Mouse (Mus musculus) midbrain, embryonic 11.5 days (tissue): ENCODE results near the gene Dmrta2. TPM values are rescaled to one million over a fixed set of nuclear protein-coding genes. Genes with fewer than 3 reads are reported as not detected.

Source experiments
- ATAC-seq: fragments of 200-750 bp; cut with Nextera tagmentation; 2 replicates; pipeline ENCODE4 v1.8.0; 2017; ENCODE audit warnings: moderate TSS enrichment, moderate library complexity; ENCODE audit not compliant: low FRiP score
- DNase-seq: peaks from one replicate; pipeline ENCODE4 v3.0.0; 2015; ENCODE audit warnings: low spot score; ENCODE audit errors: missing footprints
- H3K27ac ChIP-seq: fragments of 300-500 bp; sonication (generic); 2 replicates; pipeline ENCODE4 v1.5.1; 2014; ENCODE audit warnings: low read depth, low read length
- H3K27me3 ChIP-seq: fragments of 300-500 bp; sonication (generic); 2 replicates; pipeline ENCODE4 v1.6.1; 2014; ENCODE audit warnings: mild to moderate bottlenecking, low read length, moderate library complexity, mixed read lengths; ENCODE audit not compliant: control insufficient read depth, insufficient read depth
- H3K36me3 ChIP-seq: fragments of 300-500 bp; sonication (generic); 2 replicates; pipeline ENCODE4 v1.6.1; 2014; ENCODE audit warnings: mild to moderate bottlenecking, low read length, moderate library complexity, mixed read lengths; ENCODE audit not compliant: control insufficient read depth, insufficient read depth
- H3K4me1 ChIP-seq: fragments of 300-500 bp; sonication (generic); 2 replicates; pipeline ENCODE4 v1.6.1; 2014; ENCODE audit warnings: low read length; ENCODE audit not compliant: control insufficient read depth, insufficient read depth
- H3K4me2 ChIP-seq: fragments of 300-500 bp; sonication (generic); 2 replicates; pipeline ENCODE4 v1.6.1; 2014; ENCODE audit warnings: mild to moderate bottlenecking, moderate library complexity
- H3K4me3 ChIP-seq: fragments of 300-500 bp; sonication (generic); 2 replicates; pipeline ENCODE4 v1.5.1; 2014; ENCODE audit warnings: low read depth, low read length
- H3K9ac ChIP-seq: fragments of 300-500 bp; sonication (generic); 2 replicates; pipeline ENCODE4 v1.6.1; 2014; ENCODE audit warnings: low read length
- H3K9me3 ChIP-seq: fragments of 300-500 bp; sonication (generic); 2 replicates; pipeline ENCODE4 v1.6.1; 2016; ENCODE audit warnings: low read length; ENCODE audit not compliant: control insufficient read depth
- WGBS: fragments of 180-500 bp; shearing (Covaris S2); extraction: QIAGEN DNeasy Blood & Tissue Kit; methylation state at CpG from one replicate; pipeline ENCODE4 v1.1.7; 2014; 5-methylcytosine and 5-hydroxymethylcytosine counted together
- polyA plus RNA-seq: library from polyadenylated mRNA; unstranded; fragments of >200 nt; fragmentation: Nextera tagmentation; extraction: Ambion mirVana; gene quantifications from 2 replicates; pipeline ENCODE4 v1.2.1, GENCODE M21; 2014

Dmrta2 gene
- polyA plus RNA-seq, 1 experiment from 2014 or later: 4.4 TPM

GRCm38 (mm10) chr4:109988411-109988810 lies 10.6 kb downstream of the Dmrta2 start:
- H3K4me1 ChIP-seq: no peaks in the 10 kb centered on the region; the same call in 1 of the 2 replicates
- H3K9ac ChIP-seq: no peak overlapping the region
- H3K4me3 ChIP-seq: no peak overlapping the region
- no peak overlapping the region for H3K4me2 ChIP-seq
- peak; percentile 82 for DNase-seq
- H3K9me3 ChIP-seq: no peaks in the 10 kb centered on the region
- no peaks in the 10 kb centered on the region for H3K36me3 ChIP-seq
- WGBS: 8% methylated on average over 5 of the region's 5 CpGs
- no peak overlapping the region for H3K27ac ChIP-seq
- no peak for ATAC-seq
- peaks cover 72% of the 10 kb centered on the region for H3K27me3 ChIP-seq

GRCm38 (mm10) chr4:109989213-109989612 lies 11.4 kb downstream of the Dmrta2 start:
- H3K9me3 ChIP-seq: no peaks in the 10 kb centered on the region
- no peak overlapping the region for H3K9ac ChIP-seq
- H3K27me3 ChIP-seq: peaks cover 64% of the 10 kb centered on the region
- H3K27ac ChIP-seq: no peak overlapping the region
- WGBS: 39% methylated on average over 6 of the region's 6 CpGs
- no peaks in the 10 kb centered on the region for H3K4me1 ChIP-seq
- H3K4me3 ChIP-seq: no peak overlapping the region
- ATAC-seq: no peak
- no peak overlapping the region for H3K4me2 ChIP-seq
- H3K36me3 ChIP-seq: no peaks in the 10 kb centered on the region
- peak; percentile 81 for DNase-seq

GRCm38 (mm10) chr4:110006044-110006443 lies 28.2 kb downstream of the Dmrta2 start:
- Histone ChIP-seq H3K9ac (no peak overlapping the region), H3K36me3 (no peaks in the 10 kb centered on the region), H3K9me3 (no peaks in the 10 kb centered on the region), H3K4me1 (no peaks in the 10 kb centered on the region), H3K27me3 (no peaks in the 10 kb centered on the region), H3K27ac (no peak overlapping the region), H3K4me3 (no peak overlapping the region), H3K4me2 (no peak overlapping the region)
- DNase-seq: peak; percentile 56
- WGBS: 93% methylated on average over 1 of the region's 1 CpGs
- ATAC-seq: no peak

DNA sequence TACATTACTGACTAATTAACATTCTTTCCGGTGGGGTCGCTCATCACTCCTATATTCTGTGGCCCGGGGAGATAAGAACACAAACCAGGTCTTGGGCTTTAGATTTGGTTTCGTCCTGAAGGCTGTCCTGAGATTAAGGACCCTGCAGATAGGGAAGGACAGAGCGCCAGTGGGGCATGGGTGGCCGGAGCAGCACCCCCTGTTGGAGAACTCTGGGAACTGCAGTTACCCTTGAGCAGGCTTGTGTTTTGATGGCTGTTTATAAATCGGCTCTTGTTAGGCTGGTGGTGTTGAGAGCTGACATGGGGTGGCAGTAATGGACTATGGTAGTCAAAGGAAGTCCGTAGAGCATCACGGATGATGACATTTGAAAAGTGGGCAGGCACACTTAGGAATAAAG lies 41.3 kb downstream of the Dmrta2 start:
- Histone ChIP-seq H3K4me1 (no peaks in the 10 kb centered on the region), H3K27me3 (peaks cover 16% of the 10 kb centered on the region), H3K4me3 (no peak overlapping the region), H3K4me2 (no peak overlapping the region), H3K9me3 (no peaks in the 10 kb centered on the region), H3K27ac (no peak overlapping the region), H3K9ac (no peak overlapping the region), H3K36me3 (no peaks in the 10 kb centered on the region)
- DNase-seq (peak; percentile 88), ATAC-seq (no peak)
- 40% methylated on average over 9 of the region's 9 CpGs for WGBS

- Histone ChIP-seq H3K36me3 (no peaks in the 10 kb centered on the region), H3K4me3 (no peak overlapping the region), H3K4me2 (peak overlapping the region; percentile 35), H3K4me1 (no peaks in the 10 kb centered on the region), H3K27me3 (peaks cover 16% of the 10 kb centered on the region), H3K9ac (no peak overlapping the region), H3K27ac (no peak overlapping the region), H3K9me3 (no peaks in the 10 kb centered on the region)
- peak; percentile 99 for DNase-seq
- WGBS: 11% methylated on average over 12 of the region's 12 CpGs
- ATAC-seq: peak; percentile 60
Observed at GRCm38 (mm10) chr4:110020255-110020654, 42.4 kb downstream of the Dmrta2 start.

DNA sequence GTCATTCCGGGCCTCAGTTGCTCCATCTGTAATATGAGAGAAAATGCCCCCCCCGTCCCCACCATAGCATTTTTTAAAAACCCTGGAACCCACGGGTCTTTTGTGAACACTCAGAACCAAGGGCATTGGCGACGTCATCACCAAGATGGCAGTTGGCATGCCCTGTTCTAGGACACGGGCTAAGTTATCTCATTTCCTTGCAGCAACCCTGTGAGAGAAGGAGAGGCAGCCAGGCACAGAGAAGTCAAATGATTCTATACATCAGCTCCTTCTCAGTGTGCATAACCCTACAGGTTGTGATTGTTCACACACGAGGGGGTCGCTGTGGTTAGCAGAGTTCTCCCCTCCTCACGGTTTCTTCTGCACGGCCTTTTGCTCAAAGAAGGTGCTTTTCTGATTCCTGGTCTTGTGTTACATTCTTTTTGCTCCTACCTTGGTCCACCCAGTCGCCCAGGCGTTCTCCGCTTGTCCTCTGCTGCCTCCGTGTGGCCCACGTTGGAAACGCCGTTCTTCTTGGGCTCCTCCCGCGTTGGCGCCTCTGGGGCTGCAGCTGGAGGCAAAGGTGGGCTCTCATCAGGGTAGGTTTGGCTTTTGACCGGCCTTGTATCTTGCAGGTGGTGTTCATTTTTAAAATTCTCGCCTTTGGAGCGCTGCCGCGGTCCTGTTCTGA lies 44.2 kb downstream of the Dmrta2 start:
- peaks cover 16% of the 10 kb centered on the region for H3K27me3 ChIP-seq

DNA sequence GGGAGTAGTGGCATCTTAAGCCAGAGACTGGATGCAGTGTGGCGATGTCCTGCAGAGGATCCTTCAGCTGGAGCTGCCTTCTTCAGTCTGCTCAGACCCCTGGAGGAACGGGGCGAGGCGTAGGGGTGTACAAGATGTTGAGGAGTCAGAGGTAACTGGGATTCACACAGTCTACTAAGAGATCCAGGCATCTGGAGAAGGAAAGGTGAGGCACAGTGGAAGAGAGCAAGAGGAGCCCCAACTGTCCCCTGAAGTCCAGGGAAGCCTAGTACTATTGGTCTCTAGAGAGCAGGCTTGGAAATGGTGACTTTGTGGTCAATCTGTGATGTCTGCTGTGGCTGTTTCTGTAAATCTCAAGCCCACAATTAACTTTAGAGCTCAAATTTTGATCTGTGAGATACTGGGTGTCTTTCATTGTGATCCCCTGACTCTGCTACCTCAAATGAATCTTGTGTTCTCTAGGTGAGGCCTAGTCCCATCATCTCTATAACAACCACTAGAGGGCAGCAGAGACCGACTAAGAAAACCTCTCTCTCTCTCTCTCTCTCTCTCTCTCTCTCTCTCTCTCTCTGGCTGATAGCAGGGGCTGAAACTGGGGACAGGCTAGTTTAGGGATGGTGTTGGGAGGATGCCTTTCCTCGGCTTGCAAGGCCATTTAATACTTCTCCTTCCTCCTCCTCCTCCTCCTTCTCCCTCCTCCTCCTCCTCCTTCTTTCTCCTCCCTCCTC lies 50.8 kb downstream of the Dmrta2 start:
- H3K27ac ChIP-seq: no peak overlapping the region
- H3K9me3 ChIP-seq: no peaks in the 10 kb centered on the region
- H3K4me2 ChIP-seq: no peak overlapping the region
- H3K4me1 ChIP-seq: no peaks in the 10 kb centered on the region
- no peak overlapping the region for H3K4me3 ChIP-seq
- peak; percentile 95 for DNase-seq
- H3K27me3 ChIP-seq: no peaks in the 10 kb centered on the region
- no peaks in the 10 kb centered on the region for H3K36me3 ChIP-seq
- WGBS: 55% methylated on average over 6 of the region's 6 CpGs
- peak; percentile 80 for ATAC-seq
- H3K9ac ChIP-seq: no peak overlapping the region

More for the DNA sequence above, 44.2 kb downstream of the Dmrta2 start:
- Histone ChIP-seq H3K4me2 (0 out of 2 replicates have a peak overlapping the region, but pooled peaks have one; percentile 6), H3K4me3 (no peak overlapping the region), H3K9me3 (no peaks in the 10 kb centered on the region), H3K9ac (peak overlapping the region; percentile 12; the same call in 1 of the 2 replicates), H3K27ac (no peak overlapping the region), H3K4me1 (no peaks in the 10 kb centered on the region), H3K36me3 (no peaks in the 10 kb centered on the region)
- 16% methylated on average over 25 of the region's 25 CpGs for WGBS
- peak; percentile 66 for ATAC-seq
- peak; percentile 99 for DNase-seq

- ATAC-seq (no peak), DNase-seq (no peak)
- H3K27ac ChIP-seq: no peak overlapping the region
- 81% methylated on average over 1 of the region's 1 CpGs for WGBS
- H3K36me3 ChIP-seq: no peaks in the 10 kb centered on the region
- H3K27me3 ChIP-seq: no peaks in the 10 kb centered on the region
- H3K9ac ChIP-seq: no peak overlapping the region
- H3K4me1 ChIP-seq: no peaks in the 10 kb centered on the region
- H3K9me3 ChIP-seq: no peaks in the 10 kb centered on the region
- no peak overlapping the region for H3K4me2 ChIP-seq
- no peak overlapping the region for H3K4me3 ChIP-seq
Observed at GRCm38 (mm10) chr4:110029446-110029845, 51.6 kb downstream of the Dmrta2 start.
